Mouse (Mus musculus) myocyte (in vitro differentiated cells): ENCODE data around the gene Zfp296.

Source experiments
- CEBPB ChIP-seq: IDR thresholded peaks from 2 replicates; pipeline ENCODE4 v1.6.1; 2011; ENCODE audit warnings: mild to moderate bottlenecking, moderate library complexity; ENCODE audit not compliant: poor library complexity, insufficient read depth, severe bottlenecking
- E2F4 ChIP-seq: IDR thresholded peaks from one replicate; pipeline ENCODE4 v1.6.1; 2011; ENCODE audit warnings: mild to moderate bottlenecking, control low read depth, moderate library complexity; ENCODE audit not compliant: insufficient read depth
- MYOG ChIP-seq, 3 experiments: IDR thresholded peaks; one replicate each; pipeline ENCODE4 v1.6.1; 2011; ENCODE audit warnings: control low read depth in 2 of 3, low read depth in 2 of 3, mild to moderate bottlenecking in 2 of 3; ENCODE audit not compliant: insufficient read length in 2 of 3, control insufficient read depth in 1 of 3, insufficient read depth in 1 of 3
- POLR2A ChIP-seq: IDR thresholded peaks from one replicate; pipeline ENCODE4 v1.6.1; 2011; ENCODE audit warnings: low read depth, mild to moderate bottlenecking, control low read depth, moderate library complexity; ENCODE audit not compliant: insufficient read length
- POLR2AphosphoS2 ChIP-seq: IDR thresholded peaks from one replicate; pipeline ENCODE4 v1.6.1; 2011; ENCODE audit warnings: low read depth, control low read depth; ENCODE audit not compliant: insufficient read length
- REST ChIP-seq: IDR thresholded peaks from one replicate; pipeline ENCODE4 v1.6.1; 2011; ENCODE audit warnings: mild to moderate bottlenecking, control low read depth, moderate library complexity; ENCODE audit not compliant: insufficient read depth, insufficient read length
- USF1 ChIP-seq: IDR thresholded peaks from one replicate; pipeline ENCODE4 v1.6.1; 2011; ENCODE audit warnings: low read depth, mild to moderate bottlenecking, control low read depth, moderate library complexity

GRCm38 (mm10) chr7:19546007-19546406, 31.1 kb upstream of the Zfp296 start:
- no peak for TF ChIP-seq REST
- no peak for TF ChIP-seq POLR2A
- no peak for TF ChIP-seq POLR2AphosphoS2
- TF ChIP-seq USF1: no peak
- no peak for TF ChIP-seq E2F4
- TF ChIP-seq CEBPB: no peak
- no peak for TF ChIP-seq MYOG (IDR thresholded peaks at IDR 0.05; ENCODE audit: control insufficient read depth in 1 of 3, insufficient read depth in 1 of 3, insufficient read length in 2 of 3, low read depth in 2 of 3)
